Mouse (Mus musculus) heart, postnatal 14 days (tissue): Measurements from ENCODE around the gene Sh3tc1. TPM values are rescaled to one million over a fixed set of nuclear protein-coding genes. Genes with fewer than 3 reads are reported as not detected.

Experiments
- DNase-seq, 2 experiments: peaks; one replicate each; pipeline ENCODE4 v3.0.0; 2021 to 2022
- intact Hi-C: fragments of 180-260 bp; cut with DNase I; formaldehyde crosslinking; loops from one replicate; pipeline ENCODE4 v1.15.1; 2025
- total RNA-seq, 2 experiments: library from RNA; stranded (reverse); gene quantifications; 2 replicates each; pipeline ENCODE4 v1.2.3; 2021

Sh3tc1 gene
- total RNA-seq, 2 experiments from 2014 or later: 9.8 to 10.6 TPM

GRCm38 (mm10) chr5:35659503-35659902, 80.3 kb downstream of the Sh3tc1 start:
- peak in 1 of 2 experiments; percentile 11 for DNase-seq
- intact Hi-C loops: no loop called here

DNA sequence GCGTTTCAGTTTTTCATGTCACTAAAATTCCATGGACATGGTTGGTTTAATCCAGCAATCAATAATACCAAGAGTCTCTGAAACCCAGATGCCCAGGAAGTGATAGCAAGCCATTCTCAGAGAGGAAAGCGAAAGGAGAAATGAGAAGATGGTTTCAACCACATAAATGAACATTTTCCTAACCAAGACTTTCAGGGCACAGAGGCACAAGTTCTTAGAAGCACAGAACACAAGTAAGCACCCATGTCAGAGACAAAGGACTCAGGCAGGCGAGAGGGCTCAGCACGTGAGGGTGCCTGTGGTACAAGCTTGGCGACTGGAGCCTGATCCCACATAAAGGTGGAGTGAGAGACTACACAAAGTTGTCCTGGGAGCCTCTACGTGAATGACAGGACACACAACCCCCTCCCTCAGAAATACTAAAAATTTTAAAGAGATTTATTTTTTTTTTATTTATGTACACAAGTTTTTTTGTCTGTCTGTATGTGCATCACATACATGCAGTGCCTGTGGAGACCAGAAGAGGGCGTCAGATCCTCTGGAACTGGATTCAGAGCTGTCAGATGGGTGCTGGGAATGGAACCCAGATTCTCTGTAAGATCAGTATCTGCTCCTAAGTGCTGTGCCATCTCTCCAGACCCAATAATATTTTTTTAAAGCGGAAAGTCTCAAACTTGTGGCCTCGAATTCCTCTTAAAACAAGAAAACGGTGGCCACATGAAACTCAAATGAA, 83.9 kb downstream of the Sh3tc1 start:
- intact Hi-C loops: no loop called here
- DNase-seq: no peak

DNA sequence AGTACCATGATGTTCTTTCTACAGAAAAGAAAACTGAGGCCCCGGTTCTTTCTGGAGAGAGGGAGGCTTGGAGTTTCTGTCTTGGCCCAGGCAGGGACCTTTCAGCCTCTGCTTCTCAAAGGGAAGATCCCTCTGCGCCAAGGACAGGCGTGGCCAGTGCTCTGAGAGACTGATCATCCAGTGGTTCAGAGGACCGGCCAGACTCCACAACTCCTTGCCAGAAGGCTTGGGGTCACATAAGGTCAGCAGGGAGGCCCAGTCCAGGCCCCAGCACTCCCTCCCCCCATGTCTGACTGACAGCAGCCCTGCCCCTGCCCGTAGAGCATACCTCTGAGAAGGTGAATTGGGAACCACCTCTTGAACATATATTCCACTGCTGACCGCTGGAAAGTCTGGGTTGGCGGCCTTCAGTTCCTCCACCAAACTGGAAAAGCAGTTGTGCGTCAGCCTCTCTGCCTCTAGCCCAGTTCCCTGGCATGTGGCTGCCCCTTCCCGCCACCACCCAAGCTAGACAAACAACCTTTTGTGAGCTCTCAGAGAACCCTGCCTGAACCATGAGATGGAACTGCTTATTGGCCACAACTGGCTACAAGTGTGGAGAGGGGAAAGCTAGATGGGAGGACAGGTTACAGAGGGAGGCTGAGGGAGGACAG, 85.9 kb downstream of the Sh3tc1 start:
- intact Hi-C loops: no loop called here
- DNase-seq: peak; percentile 65 to 68

DNA sequence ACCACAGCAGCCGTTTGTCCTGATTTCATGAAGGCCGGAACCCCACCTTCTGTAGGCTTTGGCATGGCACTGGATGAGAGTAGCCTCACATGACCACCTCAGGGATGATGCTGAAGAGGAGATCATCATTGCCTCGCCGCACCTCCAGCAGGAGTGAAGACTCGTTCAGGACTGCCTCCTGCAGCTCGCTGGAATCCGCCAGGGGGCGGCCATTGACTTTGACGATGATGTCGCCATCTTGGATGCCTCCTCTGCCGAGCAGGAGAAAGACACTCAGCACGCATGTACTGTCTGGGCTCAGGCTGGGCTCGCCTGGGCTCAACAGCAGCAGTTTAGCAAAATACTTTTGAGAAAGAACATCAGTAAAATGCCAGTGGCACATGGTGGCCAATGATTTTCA, 86.9 kb downstream of the Sh3tc1 start:
- no peak for DNase-seq
- intact Hi-C loops: no loop called here

DNA sequence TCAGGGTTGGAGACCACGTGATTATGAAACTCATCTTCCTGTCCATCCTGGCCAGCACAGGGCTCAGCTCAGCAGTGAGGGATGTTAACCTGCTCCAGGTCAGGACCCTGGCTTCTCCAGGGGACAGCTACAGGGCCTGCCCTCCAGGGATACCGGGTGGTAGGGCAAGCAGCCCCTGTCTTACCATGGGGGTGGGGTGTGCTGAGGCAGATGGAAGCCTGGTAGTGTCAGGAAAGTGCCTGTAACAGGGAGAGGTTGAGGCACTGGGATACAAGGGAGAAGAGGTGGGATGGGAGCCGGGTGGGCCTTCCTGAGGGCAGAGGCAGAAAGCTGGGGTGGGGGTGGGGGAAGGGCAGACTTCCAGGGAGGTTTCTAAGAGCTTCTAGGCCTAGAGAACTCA, 87.5 kb downstream of the Sh3tc1 start:
- intact Hi-C loops: no loop called here

DNA sequence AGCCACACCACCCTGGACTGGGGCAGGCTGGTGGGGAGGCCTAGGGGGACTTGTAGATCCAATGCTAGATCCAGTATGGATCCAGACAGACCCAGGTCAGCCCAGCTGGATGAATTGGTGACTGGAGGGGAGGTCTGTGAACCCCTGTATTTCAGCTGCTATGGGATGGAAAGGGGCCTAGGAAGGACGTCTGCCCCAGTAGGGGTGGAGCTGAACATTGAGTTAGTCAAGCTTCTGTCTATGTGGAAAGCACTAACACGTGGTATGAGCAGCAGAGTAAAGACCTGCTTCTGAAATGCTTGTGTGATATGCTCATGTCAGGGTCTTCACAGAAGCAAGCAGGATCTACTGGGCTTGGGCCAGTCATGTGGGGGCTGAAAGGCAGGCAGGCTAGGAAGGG, 91.6 kb downstream of the Sh3tc1 start:
- intact Hi-C loops: no loop called here
- no peak for DNase-seq

More for the DNA sequence above, 87.5 kb downstream of the Sh3tc1 start:
- DNase-seq: no peak

- DNase-seq: peak; percentile 66 to 70
- intact Hi-C loops: no loop called here
Observed at GRCm38 (mm10) chr5:35647562-35647961, 92.2 kb downstream of the Sh3tc1 start.

Other genes starting within 250 kb of the Sh3tc1 start
- gene Cpz, start 214.3 kb downstream of the Sh3tc1 start, total RNA-seq: 1 to 10 TPM; 4.2 to 5.6 TPM
- 1 to 10 TPM; 2.8 to 3.1 TPM for gene Trmt44, start 164.9 kb downstream of the Sh3tc1 start, total RNA-seq
- 10 to 100 TPM; 24.8 to 27.3 TPM for gene Acox3, start 156.9 kb downstream of the Sh3tc1 start, total RNA-seq
- 100 to 1,000 TPM; 108 to 149 TPM for gene Htra3, start 60.2 kb downstream of the Sh3tc1 start, total RNA-seq
- gene Ablim2, start 17.9 kb upstream of the Sh3tc1 start, total RNA-seq: 10 to 100 TPM; 12.2 to 17.5 TPM
- gene Afap1, start 153.3 kb upstream of the Sh3tc1 start, total RNA-seq: 10 to 100 TPM; 28.3 to 28.7 TPM